Mouse (Mus musculus): Measurements from ENCODE around the gene 2700081O15Rik. TPM values are rescaled to one million over a fixed set of nuclear protein-coding genes. Genes with fewer than 3 reads are reported as not detected.

2700081O15Rik gene
- total RNA-seq, 2 experiments from 2014 or later = 14.6 to 22.1 TPM

Small RNAs within 50 kb of the gene (microRNA-seq; reads per million reads assigned to microRNA genes)
- gene Mir6991 = 0 to 0.32 reads per million in 2 experiments

Other genes with a start within 250 kb of the 2700081O15Rik start
- 10 to 100 TPM; 63.2 to 67.3 TPM for gene Otub1, start 211.3 kb upstream of the 2700081O15Rik start, total RNA-seq (2021)
- 100 to 1,000 TPM; 275 to 315 TPM for gene Cox8a, start 200.0 kb upstream of the 2700081O15Rik start, total RNA-seq (2021)
- gene Naa40, start 176.4 kb upstream of the 2700081O15Rik start, total RNA-seq (2021) = 10 to 100 TPM; 12.5 to 15.9 TPM
- gene Rcor2, start 150.3 kb upstream of the 2700081O15Rik start, total RNA-seq (2021) = 1 to 10 TPM; 8.2 to 9.1 TPM
- 10 to 100 TPM; 38.2 to 45.8 TPM for gene Mark2, start 75.8 kb upstream of the 2700081O15Rik start, total RNA-seq (2021)
- 10 to 100 TPM; 11.8 to 17.2 TPM for gene Spindoc, start 34.6 kb upstream of the 2700081O15Rik start, total RNA-seq (2021)
- gene Rtn3, start 65.7 kb downstream of the 2700081O15Rik start, total RNA-seq (2021) = 10 to 100 TPM; 50.5 to 55.1 TPM
- 10 to 100 TPM; 22.8 to 27.5 TPM for gene Atl3, start 76.4 kb downstream of the 2700081O15Rik start, total RNA-seq (2021)
- gene Pla2g16, start 139.8 kb downstream of the 2700081O15Rik start, total RNA-seq (2021) = 10 to 100 TPM; 61.0 to 61.6 TPM
- 1 to 10 TPM in 1 of 2 experiments, under 1 TPM in 1; 0.90 to 1.2 TPM for gene Lgals12, start 189.6 kb downstream of the 2700081O15Rik start, total RNA-seq (2021)
- not detected for gene Hrasls5, start 194.9 kb downstream of the 2700081O15Rik start, total RNA-seq (2021)

Data from gastrocnemius, postnatal 10 days (tissue).